Mouse (Mus musculus) spleen, adult 2 months (tissue): ENCODE data around the gene Lin37. TPM values are rescaled to one million over a fixed set of nuclear protein-coding genes. Genes with fewer than 3 reads are reported as not detected.

Experiments
- DNase-seq, 2 experiments: peaks; one replicate each; pipeline versions ENCODE4 v3.0.0 to v3.0.0-alpha.2; 2012 to 2021; ENCODE audit warnings: low spot score in 2 of 2, low read depth in 1 of 2
- H3K27ac ChIP-seq: fragments of 200-500 bp; 2 replicates; pipeline ENCODE4 v1.5.1; 2012; ENCODE audit warnings: low read length, inconsistent platforms; ENCODE audit not compliant: insufficient read depth
- H3K27me3 ChIP-seq: fragments of 200-500 bp; 2 replicates; pipeline ENCODE4 v1.6.1; 2012; ENCODE audit warnings: mild to moderate bottlenecking, moderate library complexity, low read length, inconsistent platforms; ENCODE audit not compliant: control insufficient read depth, insufficient read depth
- H3K36me3 ChIP-seq: fragments of 200-500 bp; 2 replicates; pipeline ENCODE4 v1.6.1; 2012; ENCODE audit warnings: mild to moderate bottlenecking, low read length, inconsistent platforms; ENCODE audit not compliant: control insufficient read depth, insufficient read depth
- H3K4me1 ChIP-seq: fragments of 200-500 bp; 2 replicates; pipeline ENCODE4 v1.6.1; 2011; ENCODE audit warnings: inconsistent platforms; ENCODE audit not compliant: control insufficient read depth, insufficient read depth, insufficient read length
- H3K4me3 ChIP-seq: fragments of 200-500 bp; 2 replicates; pipeline ENCODE4 v1.5.1; 2011; ENCODE audit warnings: mild to moderate bottlenecking, inconsistent platforms; ENCODE audit not compliant: insufficient read depth, insufficient read length; ENCODE audit errors: extremely low read depth
- CTCF ChIP-seq: fragments of 200-500 bp; IDR thresholded peaks from 2 replicates; pipeline ENCODE4 v1.5.1; 2011; ENCODE audit warnings: mild to moderate bottlenecking, inconsistent platforms; ENCODE audit not compliant: insufficient read depth, insufficient read length, insufficient replicate concordance; ENCODE audit errors: extremely low read depth
- POLR2A ChIP-seq: fragments of 200-500 bp; IDR thresholded peaks from 2 replicates; pipeline ENCODE4 v1.6.1; 2011; ENCODE audit warnings: low read depth, low read length, inconsistent platforms
- WGBS: fragments of 180-500 bp; shearing (Covaris S2); methylation state at CpG from one replicate; pipeline ENCODE4 v1.1.7; 2018; 5-methylcytosine and 5-hydroxymethylcytosine counted together
- polyA plus RNA-seq: library from polyadenylated mRNA; depleted of rRNA; stranded (reverse); fragments of >200 nt; gene quantifications from 2 replicates; pipeline ENCODE4 v1.2.3, GENCODE M21; 2012

Gene Lin37
- polyA plus RNA-seq, 1 experiment = 34.9 TPM

- 94% methylated on average over 7 of the region's 7 CpGs for WGBS
- Histone ChIP-seq H3K27ac (no peak overlapping the region), H3K27me3 (no peaks in the 10 kb centered on the region), H3K4me3 (no peak overlapping the region), H3K4me1 (no peaks in the 10 kb centered on the region; the same call in 1 of the 2 replicates), H3K36me3 (no peaks in the 10 kb centered on the region)
- no peak for DNase-seq
- no peak for TF ChIP-seq POLR2A
- TF ChIP-seq CTCF = no peak
Measured at GRCm38 (mm10) chr7:30540572-30540971, 19.1 kb downstream of the Lin37 start.

- no peaks in the 10 kb centered on the region for H3K27me3 ChIP-seq
- 0 out of 2 replicates have a peak, but pooled peaks cover 1% of the 10 kb centered on the region for H3K36me3 ChIP-seq
- WGBS = under 1% methylated on average over 80 of the region's 84 CpGs
- peak; percentile 92 to 93 for DNase-seq
- TF ChIP-seq POLR2A (no peak), CTCF (no peak)
- H3K27ac ChIP-seq = no peak within 1 kb of the TSS
- H3K4me3 ChIP-seq = peak within 1 kb of the TSS; percentile 69
- H3K4me1 ChIP-seq = no peaks in the 10 kb centered on the region; the same call in 1 of the 2 replicates
Measured at GRCm38 (mm10) chr7:30534633-30535577, 24.7 kb downstream of the Lin37 start, which contains the start of gene Arhgap33. Gene Arhgap33, minus strand, starts transcription at chr7:30535060.

GRCm38 (mm10) chr7:30533941-30534632, 25.6 kb downstream of the Lin37 start:
- DNase-seq = peak in 1 of 2 experiments; percentile 16
- 38% methylated on average over 24 of the region's 26 CpGs for WGBS
- H3K27ac ChIP-seq = no peak overlapping the region

GRCm38 (mm10) chr7:30532931-30533330, 26.7 kb downstream of the Lin37 start:
- Histone ChIP-seq H3K27me3 (no peaks in the 10 kb centered on the region), H3K36me3 (peaks cover 3% of the 10 kb centered on the region; the same call in 1 of the 2 replicates), H3K4me1 (no peaks in the 10 kb centered on the region; the same call in 1 of the 2 replicates), H3K4me3 (no peak overlapping the region), H3K27ac (no peak overlapping the region)
- 84% methylated on average over 8 of the region's 8 CpGs for WGBS
- no peak for DNase-seq
- TF ChIP-seq POLR2A (no peak), CTCF (no peak)

More at GRCm38 (mm10) chr7:30533941-30534632, 25.6 kb downstream of the Lin37 start:
- H3K4me1 ChIP-seq = no peaks in the 10 kb centered on the region; the same call in 1 of the 2 replicates
- no peaks in the 10 kb centered on the region for H3K27me3 ChIP-seq
- no peak for TF ChIP-seq POLR2A
- no peak for TF ChIP-seq CTCF
- peak overlapping the region; percentile 69 for H3K4me3 ChIP-seq
- 0 out of 2 replicates have a peak, but pooled peaks cover 3% of the 10 kb centered on the region for H3K36me3 ChIP-seq

- Histone ChIP-seq H3K4me3 (no peak overlapping the region), H3K27me3 (no peaks in the 10 kb centered on the region), H3K36me3 (peaks cover 3% of the 10 kb centered on the region; the same call in 1 of the 2 replicates), H3K27ac (no peak overlapping the region), H3K4me1 (no peaks in the 10 kb centered on the region; the same call in 1 of the 2 replicates)
- TF ChIP-seq POLR2A (no peak), CTCF (no peak)
- WGBS = 88% methylated on average over 9 of the region's 9 CpGs
- DNase-seq = no peak
Measured at GRCm38 (mm10) chr7:30531291-30531815, 28.3 kb downstream of the Lin37 start.

GRCm38 (mm10) chr7:30526981-30527380, 32.7 kb downstream of the Lin37 start:
- TF ChIP-seq POLR2A (no peak), CTCF (no peak)
- Histone ChIP-seq H3K27ac (no peak overlapping the region), H3K4me1 (no peaks in the 10 kb centered on the region), H3K4me3 (no peak overlapping the region), H3K36me3 (peaks cover 3% of the 10 kb centered on the region), H3K27me3 (no peaks in the 10 kb centered on the region)
- DNase-seq = no peak
- 94% methylated on average over 14 of the region's 14 CpGs for WGBS
